Mouse (Mus musculus) CH12.LX (cell line): ENCODE results near the gene Pkm. TPM values are rescaled to one million over a fixed set of nuclear protein-coding genes. Genes with fewer than 3 reads are reported as not detected.

Experiments used
- DNase-seq: peaks from one replicate; pipeline ENCODE4 v3.0.0-alpha.2; 2013; ENCODE audit errors: extremely low read depth
- H3K27ac ChIP-seq: 2 replicates; pipeline ENCODE4 v1.5.1; 2012; ENCODE audit warnings: low read depth, mild to moderate bottlenecking, control low read depth, moderate library complexity; ENCODE audit not compliant: insufficient read depth
- H3K27me3 ChIP-seq: replicated peaks from 2 replicates; pipeline ENCODE3; 2012; ENCODE audit warnings: inconsistent platforms
- H3K36me3 ChIP-seq, 2 experiments: replicated peaks in 1 of 2; 2 replicates each; pipeline versions ENCODE3 to v1.6.1; 2012; ENCODE audit warnings: inconsistent platforms in 1 of 2, low read length in 1 of 2, mild to moderate bottlenecking in 1 of 2, mixed read lengths in 1 of 2, moderate library complexity in 1 of 2; ENCODE audit not compliant: control insufficient read depth in 1 of 2, insufficient read depth in 1 of 2
- H3K4me1 ChIP-seq, 2 experiments: 2 replicates each; pipeline ENCODE4 v1.6.1; 2012; ENCODE audit warnings: inconsistent platforms in 1 of 2, moderate library complexity in 1 of 2; ENCODE audit not compliant: insufficient read depth in 2 of 2, control insufficient read depth in 1 of 2
- H3K4me2 ChIP-seq: 2 replicates; pipeline ENCODE4 v1.6.1; 2012; ENCODE audit warnings: low read depth, mild to moderate bottlenecking, control low read depth; ENCODE audit not compliant: poor library complexity, insufficient read depth, severe bottlenecking
- H3K4me3 ChIP-seq, 3 experiments: fragments of 150-350 bp in 1 of 3; sonication (generic) in 1 of 3; replicated peaks in 1 of 3; 2 replicates each; pipeline versions ENCODE3 to v1.5.1; 2011 to 2012; ENCODE audit warnings: low read depth in 2 of 3, low read length in 2 of 3, mild to moderate bottlenecking in 2 of 3, moderate library complexity in 2 of 3, control low read depth in 1 of 3, improper control_type of control experiment in 1 of 3, inconsistent platforms in 1 of 3, mixed read lengths in 1 of 3; ENCODE audit not compliant: poor library complexity in 1 of 3
- H3K79me2 ChIP-seq: replicated peaks from 2 replicates; pipeline ENCODE4 v1.6.1; 2012; ENCODE audit warnings: mild to moderate bottlenecking, moderate library complexity; ENCODE audit not compliant: control insufficient read depth, poor library complexity, insufficient read depth, severe bottlenecking; ENCODE audit errors: extremely low read depth
- H3K9ac ChIP-seq: 2 replicates; pipeline ENCODE4 v1.6.1; 2012; ENCODE audit warnings: low read depth, mild to moderate bottlenecking, control low read depth, moderate library complexity; ENCODE audit not compliant: insufficient read depth
- H3K9me3 ChIP-seq: replicated peaks from 2 replicates; pipeline ENCODE3; 2012; ENCODE audit warnings: low read length, inconsistent platforms, mixed read lengths
- BHLHE40 ChIP-seq: IDR thresholded peaks from 2 replicates; pipeline ENCODE4 v1.6.1; 2011; ENCODE audit warnings: mild to moderate bottlenecking, low read depth, low read length, improper control_type of control experiment
- CHD1 ChIP-seq: IDR thresholded peaks from 2 replicates; pipeline ENCODE4 v1.6.1; 2012; ENCODE audit warnings: low read depth, low read length, improper control_type of control experiment, inconsistent platforms
- CHD2 ChIP-seq: IDR thresholded peaks from 2 replicates; pipeline ENCODE4 v1.6.1; 2011; ENCODE audit warnings: low read length, improper control_type of control experiment
- EP300 ChIP-seq: IDR thresholded peaks from 2 replicates; pipeline ENCODE4 v1.6.1; 2011; ENCODE audit warnings: low read length, improper control_type of control experiment
- GABPA ChIP-seq: IDR thresholded peaks from 2 replicates; pipeline ENCODE4 v1.6.1; 2012; ENCODE audit warnings: low read depth, low read length, improper control_type of control experiment, inconsistent platforms; ENCODE audit not compliant: insufficient replicate concordance
- JUN ChIP-seq: IDR thresholded peaks from 2 replicates; pipeline ENCODE4 v1.6.1; 2011; ENCODE audit warnings: low read depth, mild to moderate bottlenecking, low read length, improper control_type of control experiment, moderate library complexity; ENCODE audit not compliant: insufficient read depth
- MAFK ChIP-seq: IDR thresholded peaks from 2 replicates; pipeline ENCODE4 v1.6.1; 2011; ENCODE audit warnings: low read length, improper control_type of control experiment; ENCODE audit not compliant: insufficient replicate concordance
- MAZ ChIP-seq: IDR thresholded peaks from 2 replicates; pipeline ENCODE4 v1.6.1; 2012; ENCODE audit warnings: low read depth, mild to moderate bottlenecking, inconsistent platforms, low read length, improper control_type of control experiment, moderate library complexity
- MEF2A ChIP-seq: IDR thresholded peaks from 2 replicates; pipeline ENCODE4 v1.6.1; 2014; ENCODE audit warnings: low read depth, mild to moderate bottlenecking, inconsistent platforms, low read length, improper control_type of control experiment, borderline replicate concordance
- MYC ChIP-seq: IDR thresholded peaks from 2 replicates; pipeline ENCODE4 v1.6.1; 2011; ENCODE audit warnings: low read depth, mild to moderate bottlenecking, improper control_type of control experiment, low read length
- NRF1 ChIP-seq: IDR thresholded peaks from 2 replicates; pipeline ENCODE4 v1.6.1; 2014; ENCODE audit warnings: low read depth, mild to moderate bottlenecking, inconsistent platforms, low read length, improper control_type of control experiment, moderate library complexity
- PAX5 ChIP-seq: IDR thresholded peaks from 2 replicates; pipeline ENCODE4 v1.6.1; 2012; ENCODE audit warnings: low read length, inconsistent platforms, mixed read lengths
- RAD21 ChIP-seq: IDR thresholded peaks from 2 replicates; pipeline ENCODE4 v1.6.1; 2011; ENCODE audit warnings: low read depth, mild to moderate bottlenecking, low read length, improper control_type of control experiment, moderate library complexity
- RCOR1 ChIP-seq: conservative IDR thresholded peaks from 2 replicates; pipeline ENCODE4 v1.6.1; 2012; ENCODE audit warnings: low read depth, mild to moderate bottlenecking, inconsistent platforms, low read length, improper control_type of control experiment
- SIN3A ChIP-seq: IDR thresholded peaks from 2 replicates; pipeline ENCODE4 v1.6.1; 2012; ENCODE audit warnings: low read length, improper control_type of control experiment, inconsistent platforms
- SMC3 ChIP-seq: IDR thresholded peaks from 2 replicates; pipeline ENCODE4 v1.6.1; 2011; ENCODE audit warnings: low read depth, low read length, improper control_type of control experiment
- TCF12 ChIP-seq: IDR thresholded peaks from 2 replicates; pipeline ENCODE4 v1.6.1; 2014; ENCODE audit warnings: low read depth, mild to moderate bottlenecking, inconsistent platforms, low read length, improper control_type of control experiment
- USF2 ChIP-seq: conservative IDR thresholded peaks from 2 replicates; pipeline ENCODE4 v1.6.1; 2011; ENCODE audit warnings: low read depth, low read length, improper control_type of control experiment
- ZC3H11A ChIP-seq: IDR thresholded peaks from 2 replicates; pipeline ENCODE4 v1.6.1; 2012; ENCODE audit warnings: low read depth, mild to moderate bottlenecking, inconsistent platforms, low read length, improper control_type of control experiment
- ZKSCAN1 ChIP-seq: IDR thresholded peaks from 2 replicates; pipeline ENCODE4 v1.6.1; 2012; ENCODE audit warnings: low read depth, inconsistent platforms, low read length, improper control_type of control experiment, borderline replicate concordance
- ZMIZ1 ChIP-seq: IDR thresholded peaks from 2 replicates; pipeline ENCODE4 v1.6.1; 2012; ENCODE audit warnings: low read depth, mild to moderate bottlenecking, inconsistent platforms, low read length, improper control_type of control experiment
- dilution Hi-C: fragments of 300-500 bp; cut with MboI; formaldehyde crosslinking; loops from 2 replicates; pipeline ENCODE4 v1.14.3; 2020; ENCODE audit warnings: low sequenced_read_pairs; ENCODE audit not compliant: extremely low pct_unique_long_range_greater_than_20kb, extremely low pct_ligation_motif_present
- in situ Hi-C: fragments of 300-500 bp; cut with MboI; formaldehyde crosslinking; loops from 3 replicates; pipeline ENCODE4 v1.14.3; 2019; ENCODE audit warnings: low sequenced_read_pairs, low pct_ligation_motif_present, low pct_unique_long_range_greater_than_20kb, mixed read lengths
- polyA plus RNA-seq: library from polyadenylated mRNA; unstranded; fragments of >175 nt; gene quantifications from 2 replicates; pipeline ENCODE4 v1.2.1, GENCODE M21; 2012; ENCODE audit warnings: low read depth; ENCODE audit not compliant: insufficient read length
- total RNA-seq, 2 experiments: library from RNA; depleted of rRNA; stranded (reverse); fragments of 300-350 nt in 1 of 2; fragments of >200 nt in 1 of 2; gene quantifications; 2 replicates each; pipeline ENCODE4 v1.2.3; 2012 to 2014

Pkm gene
- total and polyA plus RNA-seq, 3 experiments: 1,827 to 2,828 (median 2,304) TPM

DNA sequence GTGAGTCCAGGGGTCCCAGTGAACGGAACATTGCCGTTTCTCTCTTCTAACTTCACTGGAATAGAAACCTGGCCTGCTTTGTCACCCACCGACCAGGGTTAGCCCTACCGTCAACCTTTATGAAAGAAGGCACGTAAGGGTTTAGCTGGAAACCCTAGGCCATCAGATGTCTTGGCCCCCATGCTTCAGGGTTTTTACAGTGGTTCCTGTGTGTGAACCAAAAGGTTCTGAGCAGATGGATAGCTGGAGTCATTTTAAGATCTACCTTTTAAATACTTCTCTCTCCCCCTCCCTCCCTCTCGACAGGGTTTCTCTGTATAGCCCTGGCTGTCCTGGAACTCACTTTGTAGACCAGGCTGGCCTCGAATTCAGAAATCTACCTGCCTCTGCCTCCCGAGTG, 9.8 kb downstream of the Pkm start:
- Histone ChIP-seq H3K4me2 (no peak overlapping the region), H3K27me3 (no peaks in the 10 kb centered on the region), H3K4me3 (no peak overlapping the region), H3K79me2 (peaks cover 47% of the 10 kb centered on the region), H3K9me3 (no peaks in the 10 kb centered on the region), H3K36me3 (peaks cover 76 to 97% of the 10 kb centered on the region in 2 experiments), H3K9ac (no peak overlapping the region), H3K4me1 (peaks cover 5 to 32% of the 10 kb centered on the region in 2 experiments), H3K27ac (no peak overlapping the region)
- dilution Hi-C loops (no loop called here), in situ Hi-C loops (loop anchor here (5.0 kb wide), 1 partner anchor 39 kb away; no protein-coding TSS in a partner anchor)
- TF ChIP-seq BHLHE40 (no peak), RCOR1 (no peak), SIN3A (no peak), MAFK (no peak), CHD1 (no peak), RAD21 (no peak), PAX5 (no peak), USF2 (no peak), MAZ (no peak), CHD2 (no peak), MEF2A (no peak), JUN (no peak), NRF1 (no peak)
- DNase-seq: no peak

DNA sequence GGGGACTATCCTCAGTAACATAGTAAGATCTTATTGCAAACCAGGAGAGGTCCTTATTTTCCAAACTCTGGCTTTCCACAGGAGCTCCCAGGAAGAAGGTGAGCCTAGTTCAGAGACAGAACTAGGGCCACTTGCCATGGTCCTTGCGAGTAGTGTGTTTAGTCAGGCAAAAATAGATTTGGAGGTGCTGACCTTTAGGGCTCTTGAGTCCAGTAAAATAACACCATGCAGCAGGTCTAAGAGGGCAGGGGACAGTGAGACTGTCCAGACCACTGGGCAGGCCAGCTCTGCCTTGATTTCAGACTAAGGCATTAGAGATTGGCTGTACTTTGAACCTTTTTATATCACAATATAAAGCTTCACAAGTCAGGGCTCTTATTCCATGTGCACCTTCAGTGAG, 10.6 kb downstream of the Pkm start:
- Histone ChIP-seq H3K27me3 (no peaks in the 10 kb centered on the region), H3K79me2 (peaks cover 39% of the 10 kb centered on the region), H3K4me1 (peaks cover 0 to 24% of the 10 kb centered on the region in 2 experiments; a peak in 2 of 4 replicates), H3K27ac (no peak overlapping the region), H3K36me3 (peaks cover 81 to 97% of the 10 kb centered on the region in 2 experiments), H3K9ac (no peak overlapping the region), H3K4me3 (no peak overlapping the region), H3K4me2 (no peak overlapping the region), H3K9me3 (no peaks in the 10 kb centered on the region)
- dilution Hi-C loops (no loop called here), in situ Hi-C loops (loop anchor here (5.0 kb wide), 1 partner anchor 40 kb away; no protein-coding TSS in a partner anchor)
- TF ChIP-seq ZC3H11A (no peak), MYC (no peak), PAX5 (no peak), GABPA (no peak), CHD1 (no peak), SIN3A (no peak), ZMIZ1 (no peak), JUN (no peak), ZKSCAN1 (no peak), TCF12 (no peak), USF2 (no peak), EP300 (no peak), SMC3 (no peak), CHD2 (no peak)
- no peak for DNase-seq
